Mouse (Mus musculus): ENCODE measurements around the gene Zfp747.

- TF ChIP-seq CTCF (IDR thresholded peaks at IDR 0.05; ENCODE audit: extremely low read depth, insufficient read length, insufficient replicate concordance, low read depth, low read length) (no peak), POLR2A (IDR thresholded peaks at IDR 0.05; ENCODE audit: low read depth, low read length) (no peak)
These were observed 50.9 kb downstream of the Zfp747 start for GRCm38 (mm10) chr7:127324944-127325343.
